Mouse (Mus musculus) intestine, postnatal 0 days (tissue): ENCODE measurements around the gene Slc25a39. TPM values are rescaled to one million over a fixed set of nuclear protein-coding genes. Genes with fewer than 3 reads are reported as not detected.
A peak's percentile ranks its signal among the peaks of the same experiment; 100 is the strongest.
"Not testable (repeated sequence)": the region's sequence is repeated elsewhere in the genome, so short reads cannot be mapped to it uniquely, and the experiment has no call there.

Experiments used
- ATAC-seq: fragments of 200-750 bp; cut with Nextera tagmentation; 2 replicates; pipeline ENCODE4 v1.8.0; 2017; ENCODE audit warnings: mild to moderate bottlenecking, moderate TSS enrichment, moderate library complexity
- H3K27ac ChIP-seq: fragments of 300-500 bp; sonication (generic); 2 replicates; pipeline ENCODE4 v1.5.1; 2014; ENCODE audit warnings: mild to moderate bottlenecking, low read depth, low read length, moderate library complexity
- H3K27me3 ChIP-seq: fragments of 300-500 bp; sonication (generic); replicated peaks from 2 replicates; pipeline ENCODE4 v1.6.1; 2014; ENCODE audit warnings: low read length, mixed read lengths; ENCODE audit not compliant: control insufficient read depth, insufficient read depth
- H3K36me3 ChIP-seq: fragments of 300-500 bp; sonication (generic); 2 replicates; pipeline ENCODE4 v1.6.1; 2014; ENCODE audit warnings: mild to moderate bottlenecking, moderate library complexity; ENCODE audit not compliant: control insufficient read depth, insufficient read depth
- H3K4me1 ChIP-seq: fragments of 300-500 bp; sonication (generic); replicated peaks from 2 replicates; pipeline ENCODE4 v1.6.1; 2014; ENCODE audit warnings: antibody characterized with exemption, low read length, mixed read lengths; ENCODE audit not compliant: control insufficient read depth, insufficient read depth
- H3K4me2 ChIP-seq: fragments of 300-500 bp; sonication (generic); replicated peaks from 2 replicates; pipeline ENCODE4 v1.6.1; 2014; ENCODE audit warnings: low read depth, mild to moderate bottlenecking, moderate library complexity
- H3K4me3 ChIP-seq: fragments of 300-500 bp; sonication (generic); 2 replicates; pipeline ENCODE4 v1.5.1; 2014; ENCODE audit warnings: low read depth, low read length
- H3K9ac ChIP-seq: fragments of 300-500 bp; sonication (generic); 2 replicates; pipeline ENCODE4 v1.6.1; 2014; ENCODE audit warnings: mild to moderate bottlenecking, low read depth, low read length
- H3K9me3 ChIP-seq: fragments of 300-500 bp; sonication (generic); 2 replicates; pipeline ENCODE4 v1.6.1; 2016; ENCODE audit warnings: mixed run types; ENCODE audit not compliant: control insufficient read depth
- CTCF ChIP-seq: sonication (generic); IDR thresholded peaks from 2 replicates; pipeline ENCODE4 v1.5.1; 2016; ENCODE audit warnings: low read depth, mild to moderate bottlenecking, control low read depth, antibody characterized with exemption, moderate library complexity
- WGBS: fragments of 180-500 bp; shearing (Covaris S2); extraction: QIAGEN DNeasy Blood & Tissue Kit; methylation state at CpG from one replicate; pipeline ENCODE4 v1.1.7; 2014; 5-methylcytosine and 5-hydroxymethylcytosine counted together
- polyA plus RNA-seq: library from polyadenylated mRNA; unstranded; fragments of >200 nt; fragmentation: Nextera tagmentation; extraction: Ambion mirVana; gene quantifications from 2 replicates; pipeline ENCODE4 v1.2.1, GENCODE M21; 2015

The Slc25a39 gene
- polyA plus RNA-seq, 1 experiment from 2014 or later: 296 TPM

- 69% methylated on average over 9 of the region's 9 CpGs for WGBS
- Histone ChIP-seq H3K4me3 (no peak overlapping the region), H3K4me1 (peaks cover 12% of the 10 kb centered on the region), H3K36me3 (no peaks in the 10 kb centered on the region), H3K27ac (no peak overlapping the region), H3K9me3 (no peaks in the 10 kb centered on the region), H3K9ac (no peak overlapping the region), H3K27me3 (peaks cover 13% of the 10 kb centered on the region), H3K4me2 (no peak overlapping the region; the same call in 1 of the 2 replicates)
- TF ChIP-seq CTCF: no peak
- peak; percentile 37; the same call in 1 of the 2 replicates for ATAC-seq
Measured at GRCm38 (mm10) chr11:102394421-102395124, 13.2 kb downstream of the Slc25a39 start.

DNA sequence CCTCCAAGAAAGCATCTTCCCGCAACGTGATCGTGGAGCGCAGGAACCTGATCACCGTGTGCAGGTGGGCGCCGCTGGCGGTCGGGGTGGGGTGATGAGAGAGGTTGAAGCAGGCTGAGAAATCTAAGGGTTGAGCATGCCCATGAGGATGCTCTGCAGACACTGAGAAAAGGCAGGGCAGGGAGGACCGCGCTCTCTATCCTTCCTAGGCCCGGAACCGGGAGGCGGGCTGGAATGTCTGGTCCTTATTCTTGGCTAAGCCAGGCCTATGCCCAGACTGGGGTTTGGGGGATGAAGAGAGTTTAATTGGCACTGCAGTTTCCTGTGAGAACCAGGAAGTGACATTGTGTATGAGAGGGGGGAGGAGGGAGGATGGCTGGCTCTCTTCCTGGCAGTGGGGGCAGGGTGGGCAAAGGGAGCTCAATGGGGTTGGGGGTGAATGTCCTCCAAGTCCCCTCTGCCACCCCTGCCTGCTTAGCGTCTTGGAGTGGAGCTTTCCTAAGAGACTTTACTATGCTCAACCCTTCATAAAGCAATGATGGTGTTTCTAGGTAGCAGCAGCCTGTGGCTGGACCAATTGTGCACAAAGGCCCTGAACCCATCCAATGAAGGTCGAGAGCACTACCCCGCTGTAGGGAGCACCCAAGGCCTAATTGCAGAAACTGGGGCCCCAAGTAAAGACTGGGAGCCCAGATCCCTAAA, 13.9 kb downstream of the Slc25a39 start:
- Histone ChIP-seq H3K27ac (no peak overlapping the region), H3K4me3 (peak overlapping the region; percentile 36), H3K36me3 (no peaks in the 10 kb centered on the region), H3K4me2 (peak overlapping the region; percentile 76), H3K9me3 (no peaks in the 10 kb centered on the region), H3K9ac (peak overlapping the region; percentile 31; the same call in 1 of the 2 replicates), H3K27me3 (peaks cover 7% of the 10 kb centered on the region; the same call in 1 of the 2 replicates), H3K4me1 (peaks cover 12% of the 10 kb centered on the region)
- no peak for TF ChIP-seq CTCF
- peak; percentile 12; the same call in 1 of the 2 replicates for ATAC-seq
- 10% methylated on average over 16 of the region's 17 CpGs for WGBS

- 1% methylated on average over 33 of the region's 34 CpGs for WGBS
- H3K4me2 ChIP-seq: peak within 1 kb of the TSS; percentile 76
- peaks cover 12% of the 10 kb centered on the region for H3K4me1 ChIP-seq
- H3K36me3 ChIP-seq: no peaks in the 10 kb centered on the region
- peak; percentile 46 for ATAC-seq
- H3K27ac ChIP-seq: no peak within 1 kb of the TSS
- H3K9me3 ChIP-seq: no peaks in the 10 kb centered on the region
- H3K9ac ChIP-seq: peak within 1 kb of the TSS; percentile 31; the same call in 1 of the 2 replicates
- TF ChIP-seq CTCF: 0 out of 2 replicates have a peak, but pooled peaks have one; percentile 7
- H3K27me3 ChIP-seq: peaks cover 6% of the 10 kb centered on the region; the same call in 1 of the 2 replicates
- peak within 1 kb of the TSS; percentile 36 for H3K4me3 ChIP-seq
Measured at GRCm38 (mm10) chr11:102393238-102393634, 14.5 kb downstream of the Slc25a39 start, which contains the start of gene Rundc3a. Rundc3a (plus strand) TSS chr11:102393403.

GRCm38 (mm10) chr11:102392441-102393237, 15.1 kb downstream of the Slc25a39 start:
- no peak for TF ChIP-seq CTCF
- Histone ChIP-seq H3K4me3 (peak overlapping the region; percentile 36), H3K9ac (no peak overlapping the region), H3K36me3 (no peaks in the 10 kb centered on the region), H3K27ac (no peak overlapping the region), H3K9me3 (no peaks in the 10 kb centered on the region), H3K4me2 (peak overlapping the region; percentile 76), H3K27me3 (0 out of 2 replicates have a peak, but pooled peaks cover 6% of the 10 kb centered on the region), H3K4me1 (peaks cover 12% of the 10 kb centered on the region)
- WGBS: 18% methylated on average over 15 of the region's 15 CpGs
- peak; percentile 11; the same call in 1 of the 2 replicates for ATAC-seq

- H3K27ac ChIP-seq, H3K9ac ChIP-seq, H3K4me3 ChIP-seq, H3K27me3 ChIP-seq, H3K36me3 ChIP-seq, H3K4me2 ChIP-seq, ATAC-seq, H3K9me3 ChIP-seq: not testable (repeated sequence)
- H3K4me1 ChIP-seq: peaks cover 11% of the 10 kb centered on the region
- WGBS: 84% methylated on average over 4 of the region's 5 CpGs
Measured at GRCm38 (mm10) chr11:102389436-102389835, 18.3 kb downstream of the Slc25a39 start.
